Mouse (Mus musculus) heart, postnatal 0 days (tissue): ENCODE data around the gene Sf3b4.

Experiments
- CTCF ChIP-seq: IDR thresholded peaks from 2 replicates; pipeline ENCODE4 v1.5.1; 2016; ENCODE audit warnings: antibody characterized with exemption, control low read depth, low read depth
- EP300 ChIP-seq: IDR thresholded peaks from 2 replicates; pipeline ENCODE4 v1.6.1; 2016; ENCODE audit warnings: antibody characterized with exemption, low read depth

GRCm38 (mm10) chr3:96128128-96128527, 44.0 kb upstream of the Sf3b4 start:
- TF ChIP-seq CTCF (no peak), EP300 (no peak)
